Mouse (Mus musculus) heart, embryonic 16.5 days (tissue): Measurements from ENCODE around the gene Gal3st1. TPM values are rescaled to one million over a fixed set of nuclear protein-coding genes. Genes with fewer than 3 reads are reported as not detected.
"Not testable (repeated sequence)": the region's sequence is repeated elsewhere in the genome, so short reads cannot be mapped to it uniquely, and the experiment has no call there.

Source experiments
- ATAC-seq: fragments of 200-750 bp; cut with Nextera tagmentation; replicated peaks from 2 replicates; pipeline ENCODE4 v1.8.0; 2017; ENCODE audit warnings: moderate number of reproducible peaks; ENCODE audit not compliant: insufficient read depth, low FRiP score; ENCODE audit errors: extremely low read depth
- H3K27ac ChIP-seq: fragments of 300-500 bp; sonication (generic); 2 replicates; pipeline ENCODE4 v1.5.1; 2014; ENCODE audit warnings: mild to moderate bottlenecking, low read length, control low read depth, moderate library complexity
- H3K27me3 ChIP-seq: fragments of 300-500 bp; sonication (generic); 2 replicates; pipeline ENCODE4 v1.6.1; 2014; ENCODE audit warnings: low read length, mixed read lengths; ENCODE audit not compliant: control insufficient read depth, insufficient read depth
- H3K36me3 ChIP-seq: fragments of 300-500 bp; sonication (generic); 2 replicates; pipeline ENCODE4 v1.6.1; 2014; ENCODE audit not compliant: control insufficient read depth, insufficient read depth
- H3K4me1 ChIP-seq: fragments of 300-500 bp; sonication (generic); 2 replicates; pipeline ENCODE4 v1.6.1; 2014; ENCODE audit warnings: low read length, mixed read lengths; ENCODE audit not compliant: control insufficient read depth, insufficient read depth
- H3K4me2 ChIP-seq: fragments of 300-500 bp; sonication (generic); 2 replicates; pipeline ENCODE4 v1.6.1; 2014; ENCODE audit warnings: low read depth, mild to moderate bottlenecking, control low read depth, low read length
- H3K4me3 ChIP-seq: fragments of 300-500 bp; sonication (generic); 2 replicates; pipeline ENCODE4 v1.5.1; 2014; ENCODE audit warnings: mild to moderate bottlenecking, control low read depth, low read length
- H3K9ac ChIP-seq: fragments of 300-500 bp; sonication (generic); 2 replicates; pipeline ENCODE4 v1.6.1; 2014; ENCODE audit warnings: low read length, control low read depth
- H3K9me3 ChIP-seq: fragments of 300-500 bp; sonication (generic); replicated peaks from 2 replicates; pipeline ENCODE4 v1.6.1; 2016; ENCODE audit warnings: low read length; ENCODE audit not compliant: control insufficient read depth
- WGBS: fragments of 180-500 bp; shearing (Covaris S2); extraction: QIAGEN DNeasy Blood & Tissue Kit; methylation state at CpG from one replicate; pipeline ENCODE4 v1.1.7; 2014; 5-methylcytosine and 5-hydroxymethylcytosine counted together
- polyA plus RNA-seq: library from polyadenylated mRNA; unstranded; fragments of >200 nt; fragmentation: Nextera tagmentation; extraction: Ambion mirVana; gene quantifications from 2 replicates; pipeline ENCODE4 v1.2.1, GENCODE M21; 2015

The Gal3st1 gene
- polyA plus RNA-seq, 1 experiment from 2014 or later: 0.74 TPM

DNA sequence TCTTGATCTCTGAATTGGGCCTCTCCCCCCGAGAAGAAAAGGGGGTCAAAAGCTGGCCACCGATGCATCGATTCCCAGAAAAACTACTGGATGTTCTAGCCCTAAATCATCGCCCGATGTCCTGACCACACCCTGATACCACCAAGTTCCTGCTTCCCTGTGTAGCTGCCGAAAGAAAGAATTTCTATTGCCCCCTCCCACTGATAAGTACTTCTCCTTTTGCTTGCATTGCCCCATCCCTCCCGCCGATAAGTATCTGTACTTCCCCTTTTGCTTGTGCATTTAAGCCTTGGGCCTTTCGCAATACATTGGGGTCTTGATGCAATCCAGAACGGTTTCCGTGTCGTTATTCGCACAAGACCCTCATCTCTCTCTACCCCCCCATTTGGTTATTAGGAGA, 38.7 kb downstream of the Gal3st1 start:
- ATAC-seq, H3K4me3 ChIP-seq, H3K27ac ChIP-seq, H3K9me3 ChIP-seq, H3K9ac ChIP-seq, H3K27me3 ChIP-seq, H3K36me3 ChIP-seq, H3K4me2 ChIP-seq, H3K4me1 ChIP-seq: not testable (repeated sequence)
- 82% methylated on average over 13 of the region's 13 CpGs for WGBS

DNA sequence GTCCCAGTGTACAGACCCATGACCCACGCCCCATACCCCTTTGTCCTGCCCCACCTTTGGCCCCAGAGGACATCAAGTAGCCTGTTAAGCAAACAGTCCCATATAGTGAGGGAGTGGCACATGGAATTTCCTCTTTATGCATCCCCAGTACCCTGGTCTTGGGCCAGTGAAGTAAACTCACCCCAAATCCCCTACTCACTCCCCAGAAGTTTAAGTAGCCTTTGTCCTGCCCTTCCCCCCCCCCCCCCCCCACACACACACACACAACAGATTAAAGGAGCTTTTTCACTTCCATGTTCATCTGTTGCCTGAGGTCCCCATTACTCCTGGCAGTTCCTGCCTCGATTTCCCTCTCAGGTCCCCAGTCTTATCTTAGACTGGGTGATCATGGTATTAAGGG, 39.9 kb downstream of the Gal3st1 start:
- Histone ChIP-seq H3K9ac (no peak overlapping the region), H3K27ac (no peak overlapping the region), H3K4me1 (no peaks in the 10 kb centered on the region), H3K27me3 (no peaks in the 10 kb centered on the region), H3K4me2 (no peak overlapping the region), H3K9me3 (no peaks in the 10 kb centered on the region), H3K36me3 (no peaks in the 10 kb centered on the region), H3K4me3 (no peak overlapping the region)
- no peak for ATAC-seq
- WGBS: 59% methylated on average over 2 of the region's 2 CpGs

DNA sequence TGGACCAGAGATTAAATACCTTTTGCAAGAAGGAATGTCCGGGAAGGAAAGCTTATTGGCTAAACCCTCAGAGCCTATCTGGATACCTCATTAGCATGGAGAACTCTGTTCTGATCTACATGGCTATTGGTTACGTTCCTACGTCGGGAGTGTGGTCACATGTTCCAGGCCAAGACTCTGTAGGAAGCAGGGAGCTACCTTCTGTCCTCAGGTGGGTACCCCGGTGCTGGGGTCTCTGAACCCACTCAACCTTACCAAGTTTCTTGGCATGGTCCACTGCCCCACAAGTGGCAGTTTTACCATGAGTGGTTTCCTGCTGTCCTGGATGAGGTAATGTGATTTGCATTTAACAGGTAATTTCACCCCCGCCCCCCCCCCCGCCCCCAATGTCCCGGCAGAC, 43.6 kb downstream of the Gal3st1 start:
- Histone ChIP-seq H3K4me2 (no peak overlapping the region), H3K27ac (no peak overlapping the region), H3K27me3 (peaks cover 4% of the 10 kb centered on the region; the same call in 1 of the 2 replicates), H3K9me3 (0 out of 2 replicates have a peak, but pooled peaks cover 3% of the 10 kb centered on the region), H3K4me3 (no peak overlapping the region), H3K4me1 (no peaks in the 10 kb centered on the region), H3K9ac (no peak overlapping the region), H3K36me3 (no peaks in the 10 kb centered on the region)
- ATAC-seq: no peak
- WGBS: 66% methylated on average over 8 of the region's 8 CpGs

DNA sequence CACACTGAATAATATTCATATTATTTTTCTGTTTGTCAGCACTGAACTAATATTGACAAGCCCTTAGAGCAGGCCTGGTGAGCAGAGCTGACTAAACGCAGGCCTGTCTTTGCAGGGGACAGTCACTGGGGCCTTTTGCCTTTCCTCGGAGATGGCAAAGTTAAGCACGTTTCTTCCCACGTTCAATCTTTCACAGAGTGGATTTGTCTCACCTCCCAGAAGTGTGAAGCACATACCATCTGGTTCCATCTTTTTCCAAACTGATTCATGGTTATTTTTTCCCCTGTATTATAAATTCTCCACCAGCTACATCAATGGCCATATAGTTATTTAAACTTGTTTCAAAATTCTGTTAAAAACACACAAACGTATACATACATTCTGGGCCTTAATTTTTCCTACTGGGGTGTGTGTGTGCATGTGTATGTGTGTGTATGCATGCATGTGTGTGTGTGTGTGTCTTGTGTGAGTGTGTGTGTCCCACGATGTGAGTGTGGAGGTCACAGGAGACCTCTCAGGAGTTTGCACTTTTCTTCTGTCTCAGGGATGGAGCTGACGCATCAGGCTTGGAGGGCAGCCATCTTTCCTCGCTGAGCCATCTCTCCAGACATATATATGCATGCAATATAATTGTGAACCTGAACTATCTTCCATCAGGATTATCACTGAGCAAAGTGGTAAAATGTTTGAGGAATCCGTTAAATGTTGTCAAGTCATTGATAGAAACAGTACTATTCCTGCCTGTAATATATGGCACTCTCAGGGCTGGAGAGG, 44.3 kb downstream of the Gal3st1 start:
- Histone ChIP-seq H3K4me1 (no peaks in the 10 kb centered on the region), H3K4me3 (no peak overlapping the region), H3K27me3 (peaks cover 4% of the 10 kb centered on the region; the same call in 1 of the 2 replicates), H3K4me2 (no peak overlapping the region), H3K9me3 (0 out of 2 replicates have a peak, but pooled peaks cover 3% of the 10 kb centered on the region), H3K27ac (no peak overlapping the region), H3K36me3 (no peaks in the 10 kb centered on the region), H3K9ac (no peak overlapping the region)
- WGBS: 65% methylated on average over 9 of the region's 9 CpGs
- no peak for ATAC-seq

DNA sequence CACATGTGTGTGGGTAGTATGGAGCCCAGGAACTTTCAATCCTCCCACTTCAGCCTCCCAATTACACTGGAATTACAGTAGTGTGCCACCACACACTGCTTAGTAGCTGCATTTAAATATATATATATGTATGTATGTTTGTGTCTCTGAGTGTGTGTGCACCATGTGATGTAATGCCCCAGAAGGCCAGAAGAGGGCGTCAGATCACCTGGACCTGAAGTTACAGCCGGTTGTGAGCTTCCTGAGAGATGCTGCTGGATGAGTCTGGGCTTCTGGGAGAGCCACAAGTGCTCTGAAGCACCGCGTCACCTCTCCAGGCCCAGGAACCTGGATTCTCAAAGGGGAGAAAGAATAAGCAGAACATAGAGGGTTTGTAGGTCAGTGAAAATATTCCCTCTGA, 45.9 kb downstream of the Gal3st1 start:
- H3K9me3 ChIP-seq: 0 out of 2 replicates have a peak, but pooled peaks cover 3% of the 10 kb centered on the region
- no peak overlapping the region for H3K4me2 ChIP-seq
- 70% methylated on average over 4 of the region's 4 CpGs for WGBS
- no peak overlapping the region for H3K9ac ChIP-seq
- ATAC-seq: no peak
- H3K4me1 ChIP-seq: no peaks in the 10 kb centered on the region
- H3K27me3 ChIP-seq: peaks cover 4% of the 10 kb centered on the region; the same call in 1 of the 2 replicates
- no peak overlapping the region for H3K27ac ChIP-seq
- no peak overlapping the region for H3K4me3 ChIP-seq
- no peaks in the 10 kb centered on the region for H3K36me3 ChIP-seq

DNA sequence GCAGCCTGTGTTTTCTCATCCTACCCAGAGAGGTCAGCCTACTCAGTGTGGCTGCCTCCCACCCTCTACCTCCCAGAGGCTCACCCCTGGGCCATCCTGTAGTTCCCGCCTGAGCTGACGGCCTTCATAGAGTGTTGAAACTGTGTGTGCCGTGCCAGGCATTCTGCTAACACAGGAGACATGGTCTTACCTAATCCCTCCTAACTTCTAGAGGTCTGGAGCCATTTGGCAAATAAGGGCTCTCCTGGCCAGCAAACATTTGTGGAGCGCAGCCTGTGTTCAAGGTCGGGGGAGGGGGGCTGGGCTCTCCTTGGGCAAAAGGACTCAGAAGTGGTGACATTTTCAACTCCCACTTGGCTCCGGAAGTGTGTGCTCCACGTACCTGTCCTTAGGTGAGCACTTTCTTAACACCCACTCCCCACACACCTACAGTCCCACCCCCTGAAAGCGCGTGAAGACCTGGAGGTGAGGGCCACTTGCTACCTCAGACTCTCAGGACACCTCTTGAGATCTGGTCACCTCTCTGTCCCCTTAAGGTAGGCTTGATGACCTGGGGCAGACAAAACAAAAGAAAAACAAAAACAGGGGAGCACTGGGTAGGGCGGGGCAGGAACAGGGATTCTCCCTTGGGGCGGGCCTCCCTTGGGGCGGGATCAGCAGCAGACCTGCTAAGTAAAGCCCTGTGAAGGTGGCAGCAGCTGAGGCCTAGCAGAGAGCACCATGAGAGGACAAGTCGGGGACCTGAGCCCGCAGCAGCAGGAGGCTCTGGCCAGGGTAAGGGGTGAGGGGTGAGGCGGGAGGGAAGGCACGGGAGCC, 47.9 kb downstream of the Gal3st1 start, which contains the start of gene Sec14l4:
Gene Sec14l4, plus strand, starts transcription at position 337 of the 816 bp plus-strand sequence.
- WGBS: 29% methylated on average over 16 of the region's 16 CpGs
- H3K9ac ChIP-seq: no peak within 1 kb of the TSS
- ATAC-seq: no peak
- no peaks in the 10 kb centered on the region for H3K4me1 ChIP-seq
- H3K27me3 ChIP-seq: peaks cover 4% of the 10 kb centered on the region; the same call in 1 of the 2 replicates
- no peak within 1 kb of the TSS for H3K27ac ChIP-seq
- 0 out of 2 replicates have a peak, but pooled peaks cover 3% of the 10 kb centered on the region for H3K9me3 ChIP-seq
- no peak within 1 kb of the TSS for H3K4me3 ChIP-seq
- no peaks in the 10 kb centered on the region for H3K36me3 ChIP-seq
- no peak within 1 kb of the TSS for H3K4me2 ChIP-seq

DNA sequence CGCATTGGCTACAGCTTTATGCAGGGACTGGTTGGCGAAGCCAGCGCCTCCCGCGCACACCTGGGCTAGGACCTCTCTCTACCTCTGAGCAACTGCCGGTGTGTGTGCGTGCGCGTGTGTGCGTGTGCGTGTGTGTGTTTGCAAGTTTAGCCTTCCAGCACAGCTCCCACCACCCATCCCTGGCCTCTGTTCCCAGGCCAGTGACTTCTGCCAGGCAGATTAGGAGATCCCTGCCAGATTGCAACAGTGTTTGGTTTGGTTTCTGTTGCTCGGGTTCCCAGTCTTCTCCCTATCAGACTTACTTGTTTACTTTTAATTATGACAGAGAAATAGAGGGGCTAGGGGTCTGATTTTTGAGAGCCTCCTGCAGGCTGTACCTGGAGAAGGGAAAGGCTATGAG, 48.5 kb downstream of the Gal3st1 start:
- Histone ChIP-seq H3K27me3 (peaks cover 4% of the 10 kb centered on the region; the same call in 1 of the 2 replicates), H3K27ac (no peak overlapping the region), H3K9me3 (0 out of 2 replicates have a peak, but pooled peaks cover 3% of the 10 kb centered on the region), H3K36me3 (no peaks in the 10 kb centered on the region), H3K4me2 (no peak overlapping the region), H3K4me1 (no peaks in the 10 kb centered on the region), H3K4me3 (no peak overlapping the region), H3K9ac (no peak overlapping the region)
- WGBS: 37% methylated on average over 12 of the region's 12 CpGs
- no peak for ATAC-seq

DNA sequence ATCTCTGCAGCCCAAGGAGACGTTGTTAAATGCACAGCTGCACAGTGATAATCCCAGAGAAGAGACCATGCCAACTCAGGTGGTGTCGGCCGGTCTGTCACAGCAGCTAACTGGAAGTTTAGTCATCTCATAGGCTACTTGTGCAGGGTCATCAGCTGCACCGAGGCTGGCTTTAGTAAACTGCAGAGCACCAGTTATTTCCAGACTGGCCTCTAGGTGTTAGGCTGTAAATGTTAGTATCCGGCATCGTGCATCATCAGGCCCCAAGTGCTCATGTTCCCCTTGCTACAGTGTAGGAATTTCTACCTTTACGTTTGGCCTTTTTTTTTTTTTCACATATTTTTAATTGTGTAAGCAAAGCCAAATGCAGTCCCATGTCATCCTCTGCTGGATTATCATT, 50.0 kb downstream of the Gal3st1 start:
- H3K4me2 ChIP-seq: no peak overlapping the region
- ATAC-seq: no peak
- 60% methylated on average over 7 of the region's 7 CpGs for WGBS
- no peaks in the 10 kb centered on the region for H3K36me3 ChIP-seq
- H3K27ac ChIP-seq: no peak overlapping the region
- 0 out of 2 replicates have a peak, but pooled peaks cover 3% of the 10 kb centered on the region for H3K9me3 ChIP-seq
- H3K27me3 ChIP-seq: peaks cover 4% of the 10 kb centered on the region; the same call in 1 of the 2 replicates
- no peak overlapping the region for H3K4me3 ChIP-seq
- H3K9ac ChIP-seq: no peak overlapping the region
- no peaks in the 10 kb centered on the region for H3K4me1 ChIP-seq

DNA sequence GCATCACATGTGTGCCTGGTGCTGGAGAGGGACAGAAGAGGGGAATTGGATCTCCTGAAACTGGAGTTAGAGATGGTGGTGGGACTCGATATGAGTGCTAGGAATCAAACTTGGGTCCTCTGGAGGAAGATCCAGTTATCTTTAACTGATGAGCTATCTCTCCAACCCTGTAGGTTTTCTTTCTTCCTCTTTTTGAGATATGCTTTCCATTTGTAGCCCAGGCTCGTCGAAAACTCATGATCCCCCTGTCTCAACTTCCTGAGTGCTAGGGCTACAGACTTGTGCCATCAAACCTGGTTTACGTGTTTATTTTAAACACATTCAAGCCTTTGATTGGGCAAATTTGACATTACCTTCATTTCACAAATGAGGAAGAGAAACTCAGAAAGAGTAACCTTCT, 50.7 kb downstream of the Gal3st1 start:
- H3K27ac ChIP-seq: no peak overlapping the region
- 0 out of 2 replicates have a peak, but pooled peaks cover 3% of the 10 kb centered on the region for H3K9me3 ChIP-seq
- no peak overlapping the region for H3K4me3 ChIP-seq
- peaks cover 4% of the 10 kb centered on the region; the same call in 1 of the 2 replicates for H3K27me3 ChIP-seq
- no peaks in the 10 kb centered on the region for H3K4me1 ChIP-seq
- H3K4me2 ChIP-seq: no peak overlapping the region
- no peak for ATAC-seq
- no peaks in the 10 kb centered on the region for H3K36me3 ChIP-seq
- 74% methylated on average over 4 of the region's 4 CpGs for WGBS
- no peak overlapping the region for H3K9ac ChIP-seq
